Mouse (Mus musculus): ENCODE measurements at regions not wholly inside any gene's neighbourhood (a gene's known extent, or its start where the extent isn't known, plus 50 kb on each side); places are given as distances from the start of the nearest gene placed in this dataset.

DNA sequence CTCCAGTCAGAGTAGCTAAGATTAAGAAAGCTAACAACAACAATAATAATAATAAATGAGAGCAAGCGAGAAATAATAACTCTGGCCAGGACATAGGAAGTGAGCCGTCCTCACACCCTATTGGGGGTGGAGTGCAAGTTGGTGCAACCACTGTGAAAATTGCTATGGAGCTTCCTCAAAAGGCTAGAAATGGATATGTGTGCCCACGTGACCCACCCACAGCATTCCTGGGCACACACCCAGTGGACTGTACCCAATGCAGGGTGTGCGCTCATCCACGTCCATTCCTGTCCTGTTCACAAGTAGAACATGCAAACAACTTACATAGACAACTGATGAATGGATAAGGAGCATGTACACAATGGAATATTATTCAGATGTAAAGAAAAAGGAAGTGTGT lies 85.2 kb upstream of the Spred2 start:
- DNase-seq: no peak

DNA sequence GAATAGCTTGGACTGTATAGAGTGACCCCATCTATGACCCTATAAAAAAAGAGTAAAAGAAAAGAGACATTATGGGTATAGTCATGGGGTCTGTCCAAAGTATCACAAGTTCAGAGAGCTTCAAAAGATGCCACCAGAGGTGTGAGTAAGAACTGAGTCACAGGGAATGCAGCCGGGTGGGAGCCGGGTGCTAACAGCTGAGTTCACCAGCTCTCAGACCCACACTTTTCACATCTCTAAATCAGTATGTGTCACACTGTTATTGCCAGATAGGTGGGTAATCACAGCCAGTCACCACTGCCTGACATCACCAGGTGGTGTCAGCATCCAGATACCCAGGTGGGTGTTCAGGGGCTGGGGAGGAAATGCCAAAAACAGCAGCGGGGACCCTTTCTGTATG lies 81.1 kb upstream of the Spred2 start:
- no peak for DNase-seq

DNA sequence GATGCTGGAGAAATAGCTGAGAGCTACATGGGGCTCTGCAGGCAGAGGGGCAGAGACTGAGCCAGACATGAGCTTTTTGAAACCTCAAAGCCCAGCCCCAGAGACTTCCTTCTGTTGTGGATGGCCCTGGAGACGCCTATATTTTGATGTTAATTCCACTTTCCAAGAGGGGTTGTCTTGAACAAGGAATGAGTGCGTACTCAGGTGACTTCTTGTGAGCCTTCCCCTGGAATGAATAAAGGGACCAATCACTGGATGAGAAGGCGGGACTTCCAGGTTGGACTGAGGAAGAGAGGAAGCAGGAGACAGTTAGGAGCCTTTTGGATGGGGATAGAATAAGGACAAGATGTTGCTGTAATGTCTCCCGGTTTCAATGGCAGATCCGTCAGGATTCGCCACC lies 76.3 kb upstream of the Spred2 start:
- no peak for DNase-seq

DNA sequence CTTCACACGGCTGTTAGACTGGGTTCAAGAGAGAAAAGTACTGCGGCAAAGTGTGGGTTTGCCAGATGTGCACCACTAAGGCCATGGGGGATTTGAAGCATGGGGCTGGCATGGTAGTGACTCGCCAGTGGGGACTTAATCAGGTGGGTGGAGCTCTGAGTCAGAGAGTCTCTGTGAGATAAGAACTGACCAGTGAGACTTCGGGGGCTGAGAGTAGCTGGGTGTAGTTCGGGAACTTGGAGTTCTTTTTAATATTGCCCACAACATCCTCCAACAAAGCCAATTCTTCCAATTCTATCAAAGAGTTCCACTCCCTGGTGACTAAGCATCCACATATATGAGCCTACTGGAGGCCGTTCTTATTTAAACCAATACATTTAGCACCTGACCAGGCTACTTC lies 75.8 kb upstream of the Spred2 start:
- DNase-seq: no peak

DNA sequence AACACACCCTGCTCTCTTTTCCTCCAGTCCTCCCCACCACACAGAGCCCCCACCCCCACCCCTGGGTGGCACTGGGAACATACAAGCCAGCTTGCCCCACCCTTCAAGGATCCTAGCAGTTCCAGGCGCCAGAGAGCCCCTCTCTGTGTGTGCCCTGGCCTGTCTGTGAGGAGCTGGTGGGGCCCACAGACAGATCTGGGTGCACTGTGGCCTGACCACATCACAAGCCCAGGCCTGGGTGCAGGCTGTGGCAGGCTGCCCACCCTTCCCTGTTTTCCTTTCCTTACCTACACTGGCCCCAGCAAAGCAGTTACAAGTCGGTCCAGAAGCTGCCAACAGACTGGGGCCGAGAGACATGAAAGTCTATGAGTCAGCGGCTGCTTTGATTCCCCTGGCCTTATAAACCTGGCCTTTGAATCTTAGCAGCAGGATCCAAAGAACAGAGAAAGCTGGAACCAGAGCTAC lies 74.8 kb upstream of the Spred2 start:
- DNase-seq: no peak

DNA sequence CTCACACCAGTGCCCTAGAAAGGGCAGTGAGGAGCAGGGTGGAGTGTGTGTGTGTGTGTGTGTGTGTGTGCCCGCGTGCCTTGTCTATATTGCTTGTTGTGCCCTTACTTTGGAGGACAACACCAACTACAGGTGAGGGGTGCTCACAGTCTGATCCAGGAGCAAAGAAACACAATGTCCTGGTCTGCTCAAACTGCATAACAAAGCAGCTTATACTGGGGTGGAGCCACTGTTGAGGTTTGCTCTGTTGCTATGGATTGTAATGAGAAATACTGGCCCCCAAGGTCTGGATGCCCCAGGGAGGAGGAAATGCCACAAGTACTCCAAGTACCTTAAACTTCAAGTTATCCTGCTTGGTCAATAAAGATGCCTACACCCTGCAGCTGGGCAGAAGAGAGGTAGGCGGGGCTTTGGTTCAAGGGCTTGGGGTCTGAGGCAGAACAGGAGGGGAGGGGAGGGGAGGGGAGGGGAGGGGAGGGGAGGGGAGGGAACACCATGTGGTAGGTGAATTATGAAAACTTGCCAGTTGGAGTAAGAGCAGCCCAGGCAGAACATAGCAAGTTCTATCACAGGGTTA lies 74.2 kb upstream of the Spred2 start:
- DNase-seq: no peak

DNA sequence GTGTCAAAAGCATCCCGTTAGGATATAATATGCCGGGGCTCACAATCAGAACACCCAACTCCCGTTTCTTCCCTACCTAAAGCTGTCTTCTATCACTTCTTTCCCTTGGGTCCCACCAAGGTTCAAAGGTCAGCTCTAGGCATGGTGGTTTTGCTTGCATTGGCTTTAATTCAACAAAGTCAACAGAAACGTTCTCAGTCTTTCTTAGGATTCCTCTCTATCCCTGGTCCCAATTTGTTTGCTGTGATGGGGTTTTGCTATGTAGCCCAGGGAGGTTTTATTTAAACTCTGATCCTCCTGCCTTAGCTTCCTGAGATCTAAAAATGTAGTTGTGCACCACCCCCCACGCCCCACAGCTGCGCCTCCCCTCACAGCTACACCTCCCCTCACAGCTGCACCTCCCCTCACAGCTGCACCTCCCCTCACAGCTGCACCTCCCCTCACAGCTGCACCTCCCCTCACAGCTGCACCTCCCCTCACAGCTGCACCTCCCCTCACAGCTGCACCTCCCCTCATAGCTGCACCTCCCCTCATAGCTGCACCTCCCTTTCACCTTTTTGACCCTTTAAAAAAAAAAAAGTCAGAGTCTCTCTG lies 73.1 kb upstream of the Spred2 start:
- no peak for DNase-seq

DNA sequence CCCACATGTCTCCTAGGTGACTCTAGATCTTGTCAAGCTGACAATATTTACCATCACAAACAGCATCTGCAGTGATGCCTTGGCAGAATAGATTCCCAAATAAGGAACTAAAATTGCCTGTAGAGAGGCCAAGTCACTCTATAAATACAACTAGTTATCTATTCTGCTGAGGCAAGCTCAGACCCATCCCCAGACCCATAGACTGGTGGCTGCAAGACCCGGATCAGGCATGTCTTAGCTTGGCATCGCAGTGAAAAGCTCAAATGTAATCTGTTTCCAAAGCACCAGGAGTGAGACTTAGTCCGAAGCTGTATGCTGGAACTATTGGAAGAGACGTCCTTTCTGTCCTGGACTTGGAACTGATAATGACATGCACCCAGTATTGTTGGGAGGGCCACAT lies 62.6 kb upstream of the Spred2 start:
- no peak for DNase-seq

DNA sequence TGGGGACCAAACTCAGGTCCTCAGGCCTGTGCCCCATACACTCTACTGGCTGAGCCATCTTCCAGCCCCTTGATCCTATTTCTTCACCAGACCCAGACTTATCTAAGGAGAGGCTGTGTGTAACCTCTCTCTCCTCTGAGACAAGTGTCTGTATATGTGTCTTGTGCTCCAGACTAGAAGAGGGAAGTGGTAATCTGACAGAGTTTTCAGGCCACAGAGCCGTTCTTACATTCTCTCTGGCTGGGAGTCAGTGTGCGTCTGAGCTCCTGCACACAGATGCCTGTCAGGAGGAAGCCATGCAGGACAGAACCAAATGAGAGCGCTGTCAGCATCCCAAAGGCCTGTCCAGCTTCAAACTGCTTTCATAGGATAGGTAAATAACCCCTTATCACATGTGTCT lies 60.8 kb upstream of the Spred2 start:
- DNase-seq: no peak

DNA sequence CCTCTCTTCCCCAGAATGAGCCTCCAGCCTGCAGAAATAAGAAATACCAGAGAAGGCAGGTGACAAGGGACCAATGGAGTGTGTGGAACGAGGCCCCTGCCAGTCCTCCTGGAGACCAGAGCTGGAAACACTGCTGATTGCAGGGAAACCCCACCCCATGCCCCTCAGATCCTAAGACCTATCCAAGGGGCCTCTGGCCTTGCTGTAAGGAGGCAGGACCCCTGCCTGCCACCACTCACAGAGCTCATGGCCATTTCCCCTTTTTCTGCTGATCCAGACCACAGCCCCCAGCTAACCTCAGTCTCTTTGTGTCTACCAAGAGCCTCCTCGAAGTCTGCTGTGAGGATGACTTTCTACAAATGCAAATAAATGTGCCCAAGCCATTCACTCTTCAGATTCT lies 57.9 kb upstream of the Spred2 start:
- DNase-seq: no peak

DNA sequence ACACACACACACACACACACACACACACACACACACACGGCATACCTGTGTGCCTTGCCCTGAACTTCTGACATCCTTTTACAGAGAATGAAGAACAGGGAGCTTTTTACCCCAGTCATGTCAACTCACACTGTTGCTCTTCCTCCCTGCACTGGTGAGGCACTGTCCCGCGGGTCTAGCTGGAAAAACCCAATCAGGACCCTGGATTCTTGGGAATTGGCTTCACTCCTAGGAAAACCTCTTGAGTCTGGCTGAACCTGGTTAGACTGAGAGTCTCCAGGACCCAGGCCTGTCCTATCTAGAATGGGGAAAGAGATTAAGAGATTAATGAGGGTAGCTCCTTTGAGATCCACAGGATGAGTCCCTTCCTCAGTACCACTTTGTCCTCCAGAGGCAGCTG lies 54.5 kb upstream of the Spred2 start:
- no peak for DNase-seq

DNA sequence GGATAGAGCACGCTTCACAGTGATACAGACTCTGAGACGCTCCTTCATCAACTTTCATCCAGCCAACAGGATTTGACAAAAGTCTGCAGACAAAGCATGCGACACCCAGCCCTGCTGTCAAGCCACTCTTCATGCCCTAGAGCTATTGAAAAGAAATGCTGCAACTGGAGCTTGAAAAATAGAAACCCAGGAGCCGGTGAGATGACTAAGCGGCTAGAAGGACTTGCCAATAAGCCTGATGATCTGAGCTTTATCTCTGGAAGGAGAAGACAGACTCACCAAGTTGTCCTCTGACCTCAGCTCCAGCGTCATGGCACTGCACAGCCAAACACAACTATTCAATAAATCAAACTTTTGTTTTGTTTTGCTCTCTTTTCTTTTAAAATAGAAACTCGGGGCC lies 54.0 kb upstream of the Spred2 start:
- DNase-seq: no peak

DNA sequence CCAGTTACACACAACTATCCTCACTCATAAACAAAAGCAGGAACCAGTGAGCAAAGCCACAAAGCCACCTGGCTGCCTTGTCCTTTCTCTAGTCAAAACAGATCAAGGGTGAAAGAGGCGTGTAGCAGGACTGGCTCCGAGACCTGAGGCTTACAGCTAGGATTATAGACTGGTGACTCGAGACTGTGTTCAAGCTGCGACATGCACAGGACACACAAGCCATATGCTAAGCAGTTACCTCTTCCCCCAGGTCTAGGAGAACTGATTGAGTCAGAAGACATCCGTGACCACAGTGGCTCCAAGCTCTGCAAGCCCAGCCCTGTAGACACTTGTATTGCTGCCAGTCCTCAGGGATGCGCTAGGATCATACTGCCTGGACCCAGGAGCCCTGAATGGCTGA lies 50.4 kb upstream of the Spred2 start:
- no peak for DNase-seq

Data from lung, postnatal 14 days (tissue).